Mouse (Mus musculus): ENCODE results near the gene Phf21a.

GRCm38 (mm10) chr2:92183613-92184076 lies 90.7 kb downstream of the Phf21a start:
- TF ChIP-seq CTCF (IDR thresholded peaks at IDR 0.05; ENCODE audit: low read depth) (no peak), EP300 (optimal IDR thresholded peaks at IDR 0.05) (no peak)

Data from stomach, postnatal 0 days (tissue).